Mouse (Mus musculus): ENCODE data around the gene Dynlrb2.

DNA sequence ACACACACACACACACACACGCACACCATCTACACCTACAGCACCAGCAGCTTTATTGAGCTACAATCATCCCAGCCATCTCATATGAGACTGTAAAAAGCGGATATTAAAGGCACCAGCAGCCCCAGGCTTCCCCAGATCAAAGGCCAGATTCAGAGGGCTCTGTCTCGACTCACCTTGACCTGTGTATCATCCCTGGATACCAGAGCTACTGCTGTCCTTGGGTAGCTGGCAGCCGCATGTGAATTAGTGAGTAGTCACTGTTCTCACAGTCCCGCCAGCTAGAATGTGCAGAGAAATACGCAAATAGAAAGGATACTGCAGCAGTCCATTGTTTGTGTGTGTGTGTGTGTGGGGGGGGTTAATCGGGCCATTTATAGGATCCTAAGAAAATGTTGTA is 24.0 kb downstream of the Dynlrb2 start:
- no peak for TF ChIP-seq EP300 (optimal IDR thresholded peaks at IDR 0.05)
- TF ChIP-seq CTCF (IDR thresholded peaks at IDR 0.05; ENCODE audit: low read depth): no peak

All from stomach, postnatal 0 days (tissue).